Mouse (Mus musculus): Measurements from ENCODE around the gene Cdx2.

DNA sequence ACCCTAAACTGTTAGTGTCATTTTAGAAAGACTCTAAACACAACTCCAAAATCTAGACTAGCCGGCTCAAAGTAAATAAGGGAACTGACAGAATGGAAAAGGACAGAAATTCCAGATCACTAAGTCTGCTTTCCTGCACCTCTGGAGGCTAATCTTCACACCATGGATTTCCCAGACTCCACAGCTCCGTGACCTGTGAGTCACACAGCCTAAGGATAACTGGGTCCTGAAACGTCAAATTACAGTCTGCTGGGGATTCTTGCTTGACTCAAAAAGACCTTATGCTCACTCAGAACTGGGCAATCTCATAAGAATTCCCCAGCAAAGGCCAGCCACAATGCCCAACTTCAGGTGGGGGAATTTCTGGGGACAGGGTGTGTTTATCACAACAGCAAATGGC is 48.7 kb upstream of the Cdx2 start:
- no peak for TF ChIP-seq CTCF (IDR thresholded peaks at IDR 0.05; ENCODE audit: low read depth, low read length)
- no peak for TF ChIP-seq EP300 (IDR thresholded peaks at IDR 0.05; ENCODE audit: insufficient read depth, low read depth, low read length)
- TF ChIP-seq POLR2A (IDR thresholded peaks at IDR 0.05; ENCODE audit: insufficient read depth, low read length): no peak
